Mouse (Mus musculus): Measurements from ENCODE around the gene Tlr6.

The Tlr6 gene

DNA sequence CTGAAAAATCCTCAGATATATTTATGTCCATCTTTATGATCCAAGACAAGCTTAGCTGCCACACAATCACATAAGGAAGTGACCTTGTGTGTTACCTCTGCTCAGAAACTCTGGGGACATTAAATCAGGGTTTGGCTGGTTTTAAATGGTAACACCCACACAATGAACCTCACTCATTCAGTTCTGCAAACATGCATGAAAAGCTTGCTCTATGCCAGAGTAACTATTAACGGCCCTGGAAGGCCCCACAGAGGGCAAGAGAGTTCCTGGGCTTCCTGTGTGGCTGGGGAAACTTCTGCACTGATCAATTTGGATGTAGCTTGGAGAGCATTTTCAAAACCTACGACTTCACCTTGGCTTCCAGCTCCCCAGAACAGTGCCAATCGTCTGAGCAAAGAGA lies 27.7 kb downstream of the Tlr6 start:
- DNase-seq = no peak

DNA sequence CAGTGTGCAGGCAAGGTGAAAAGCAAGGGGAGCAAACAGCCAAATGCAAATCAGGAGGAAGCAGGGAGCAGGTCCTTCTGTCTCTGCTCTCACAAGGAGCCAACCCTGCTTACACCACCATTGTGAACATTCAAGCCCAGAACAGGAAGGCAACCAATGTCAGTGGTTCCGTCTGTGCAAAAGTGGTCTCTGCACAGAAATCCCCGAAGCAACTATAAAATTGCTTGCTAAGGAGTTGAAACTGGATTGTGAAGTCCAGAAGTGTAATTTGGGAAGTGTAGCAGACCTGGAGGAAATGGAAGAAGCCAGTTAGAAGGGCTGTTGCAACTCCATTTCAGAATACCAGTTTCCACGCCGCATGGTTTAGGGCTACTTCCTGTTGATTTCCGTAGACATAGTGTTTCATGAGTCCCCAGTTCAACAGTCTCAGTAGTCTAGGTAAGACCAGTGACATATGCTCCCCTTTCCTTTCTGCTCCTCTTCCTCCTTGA lies 37.0 kb downstream of the Tlr6 start:
- no peak for DNase-seq

DNA sequence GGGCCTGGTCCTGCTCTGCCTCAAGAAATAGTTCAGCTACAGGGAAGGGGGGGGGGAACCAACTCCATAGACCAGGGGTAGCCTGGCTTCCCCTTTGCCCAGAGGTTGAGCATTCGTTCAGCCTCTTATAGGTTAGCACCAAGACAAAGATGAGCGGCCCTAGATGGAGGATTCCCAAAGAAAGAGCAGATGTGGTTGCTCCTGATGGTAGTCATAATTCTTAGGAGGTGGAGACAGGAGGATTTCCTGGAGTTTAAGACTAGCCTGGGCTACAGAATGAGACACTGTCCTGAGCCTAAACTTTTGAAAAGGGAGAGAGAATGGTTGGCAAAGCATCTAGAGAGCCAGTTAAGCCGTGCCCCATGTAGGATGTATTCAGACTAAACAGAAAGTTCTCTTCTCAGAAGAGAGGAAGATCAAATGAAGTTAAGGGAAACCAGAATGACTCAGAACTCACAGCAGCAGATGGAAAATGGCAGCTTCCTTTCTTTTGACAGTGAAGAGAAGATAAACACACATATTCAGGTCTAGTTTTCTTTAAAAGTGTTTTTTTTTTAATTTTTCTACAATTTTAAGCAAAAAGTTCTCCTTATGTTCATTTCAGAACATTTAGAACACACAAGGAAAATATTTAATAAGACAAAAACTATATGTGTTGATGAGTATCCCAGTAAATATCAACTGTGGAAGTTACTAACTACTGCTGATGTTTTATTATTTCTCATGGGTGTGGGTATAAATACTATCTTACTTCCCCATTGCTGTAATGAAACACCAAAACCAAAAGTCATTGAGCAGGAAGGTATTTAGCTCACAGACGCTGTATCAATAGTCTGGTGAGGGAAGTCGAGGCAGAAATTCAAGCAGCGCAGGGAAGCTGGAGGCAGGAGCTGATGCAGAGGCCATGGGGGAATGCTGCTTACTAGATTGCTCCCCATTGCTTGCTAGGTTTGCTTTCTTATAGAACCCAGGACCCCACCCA lies 41.0 kb downstream of the Tlr6 start:
- no peak for DNase-seq

DNA sequence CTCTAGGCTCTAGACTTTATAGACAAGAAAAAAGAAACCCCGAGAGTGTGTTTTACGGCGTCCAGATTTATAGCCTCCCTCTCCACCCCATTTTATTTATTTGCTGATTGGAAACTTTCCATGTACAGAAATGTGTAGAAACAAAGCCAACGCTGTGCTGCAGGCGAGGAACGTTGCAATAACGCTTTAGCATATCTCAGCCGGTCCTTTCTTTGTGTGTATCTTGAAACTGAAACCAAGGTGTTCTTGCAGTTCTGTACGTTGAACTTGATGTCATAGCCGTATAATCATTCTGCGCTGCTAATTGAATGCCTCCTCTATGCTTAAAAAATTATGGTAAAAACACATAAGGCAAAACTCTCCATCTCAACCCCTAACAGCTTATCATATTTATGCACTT lies 42.2 kb downstream of the Tlr6 start:
- no peak for DNase-seq

DNA sequence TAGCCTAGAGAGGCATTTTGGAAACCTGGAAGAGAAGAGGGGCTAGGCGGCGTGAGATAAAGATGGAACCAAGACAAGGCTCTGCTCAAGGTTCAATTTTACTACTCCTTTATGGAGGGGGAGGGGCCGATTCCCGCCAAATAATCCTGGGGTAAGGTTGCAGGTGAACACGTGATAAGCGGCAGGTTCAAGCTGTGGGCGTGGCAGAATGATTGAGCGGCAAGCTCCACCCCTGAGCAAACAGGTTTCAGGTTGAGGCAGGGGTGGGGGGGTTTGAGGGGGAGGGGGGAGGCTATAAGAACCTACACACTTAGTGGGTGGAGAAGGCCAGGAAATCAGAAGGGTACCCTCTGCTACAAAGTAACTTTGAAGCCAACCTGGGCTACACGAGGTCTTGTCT lies 42.7 kb downstream of the Tlr6 start:
- no peak for DNase-seq

DNA sequence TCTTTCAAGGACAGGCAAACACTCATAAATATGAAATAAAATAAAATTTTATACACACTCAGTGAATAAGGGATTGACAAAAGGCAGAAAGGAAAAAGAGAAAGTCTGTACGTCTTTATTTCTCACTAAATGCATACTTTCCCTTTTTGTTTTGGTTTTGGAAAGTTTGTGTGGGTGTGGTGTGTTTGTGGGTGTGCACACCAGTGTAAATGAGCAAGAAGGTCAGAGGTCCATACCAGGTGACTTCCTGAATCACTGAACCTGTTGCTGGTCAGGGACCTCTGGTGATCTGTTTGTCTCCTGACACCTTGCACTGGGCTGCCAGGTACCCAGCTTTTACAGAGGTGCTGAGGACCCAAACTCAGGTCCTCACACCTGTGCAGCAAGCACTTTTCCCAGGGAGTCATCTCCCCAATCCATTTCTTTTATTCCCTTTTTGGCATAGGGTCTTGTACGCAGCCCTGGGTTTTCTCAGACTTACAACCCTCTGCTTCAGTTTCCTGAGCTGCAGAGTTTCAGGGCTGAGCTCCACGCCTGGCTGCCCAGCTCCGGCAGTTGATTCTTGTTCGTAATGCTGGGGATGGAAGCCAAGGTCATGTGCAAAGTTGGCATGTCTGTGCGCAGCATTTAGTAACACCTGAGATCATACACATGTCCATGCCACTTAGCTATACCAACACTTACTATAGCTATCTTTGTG lies 51.2 kb downstream of the Tlr6 start:
- no peak for DNase-seq

DNA sequence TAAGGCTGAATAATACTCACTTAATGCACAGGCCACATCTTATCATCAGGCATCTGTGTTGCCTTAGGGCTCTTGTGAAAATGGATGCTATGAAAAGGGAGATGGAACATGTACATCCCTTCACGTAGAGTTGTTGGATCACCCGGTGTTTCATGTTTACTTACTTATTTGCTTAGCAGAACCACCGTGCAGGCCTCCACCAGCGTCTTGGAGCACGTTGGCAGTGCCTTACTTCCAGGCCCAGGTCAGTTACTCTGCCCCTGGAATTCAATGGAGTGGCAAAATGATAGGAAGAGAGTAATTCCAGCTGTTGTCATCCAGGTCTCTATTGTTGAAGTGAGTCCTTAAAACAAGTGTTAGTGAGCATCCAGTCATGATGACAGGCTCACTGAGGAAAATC lies 52.0 kb downstream of the Tlr6 start:
- DNase-seq = no peak

DNA sequence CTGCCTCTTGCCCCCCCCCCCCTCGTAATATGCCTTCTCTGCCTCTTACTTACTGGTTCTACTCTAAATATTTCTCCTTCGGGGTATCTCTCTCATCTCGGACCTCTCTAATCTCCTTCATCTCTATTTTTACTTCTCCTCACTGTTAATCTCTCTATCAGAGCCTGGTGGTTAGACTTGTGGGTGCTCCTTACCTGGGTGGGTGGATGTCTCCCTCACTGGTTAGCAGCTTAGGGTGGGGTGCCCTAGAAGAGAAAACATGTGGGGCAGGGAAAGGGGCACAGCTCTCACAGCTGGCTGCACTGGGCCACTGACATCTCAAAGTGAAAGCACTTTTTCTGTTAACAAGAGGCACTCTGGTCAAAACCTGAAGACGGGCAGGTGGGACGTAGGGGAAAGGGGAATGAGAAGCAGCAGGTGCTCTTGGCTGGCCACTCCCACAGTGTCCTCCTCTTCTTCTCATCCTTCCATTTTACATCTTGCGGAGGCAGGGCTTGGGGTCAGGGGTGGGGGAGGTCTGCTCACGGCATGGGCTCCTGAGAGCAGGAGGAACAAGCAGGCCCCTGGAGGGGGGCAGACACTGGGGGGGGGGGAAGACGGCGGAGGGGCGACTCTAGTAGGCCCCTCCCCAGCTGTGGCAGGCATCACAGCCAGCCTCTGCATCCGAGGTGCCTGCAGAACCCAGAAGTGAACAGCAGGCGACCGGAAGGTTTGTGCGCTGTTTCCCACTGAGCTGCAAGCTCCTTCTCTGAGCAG lies 54.2 kb downstream of the Tlr6 start:
- DNase-seq = no peak
